Mouse (Mus musculus) ZHBTc4 (cell line): ENCODE data around the gene Gm14295.
"Not testable (repeated sequence)": the region's sequence is repeated elsewhere in the genome, so short reads cannot be mapped to it uniquely, and the experiment has no call there.

Experiments
- DNase-seq: peaks from one replicate; pipeline ENCODE4 v3.0.0-alpha.2; 2011; ENCODE audit warnings: low read depth, low spot score

Gene Gm14295

GRCm38 (mm10) chr2:176798312-176798711, at the start of gene Gm14295:
TSS of gene Gm14295 (plus strand) at chr2:176798612.
- not testable (repeated sequence) for DNase-seq

DNA sequence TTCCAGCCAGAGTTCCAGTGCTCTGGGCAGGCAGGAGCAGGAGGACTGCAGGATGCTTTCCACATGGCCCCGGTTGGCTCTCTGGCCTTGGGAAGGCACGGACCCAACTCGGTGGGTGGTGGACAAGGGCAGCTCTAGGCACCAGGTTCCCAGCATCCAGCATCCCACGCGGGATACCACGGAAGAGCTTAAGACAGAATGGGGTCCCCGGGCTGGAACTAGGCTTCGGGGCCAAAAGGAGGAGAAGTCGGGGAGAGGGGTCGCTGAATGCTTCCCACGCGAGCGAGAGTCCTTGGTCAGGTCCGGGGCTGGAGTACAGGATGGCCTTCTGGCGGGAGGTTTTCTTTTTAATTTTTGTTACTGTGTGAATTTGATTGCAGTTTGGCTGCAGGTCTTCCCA, 373 bp downstream of the Gm14295 start:
- not testable (repeated sequence) for DNase-seq

DNA sequence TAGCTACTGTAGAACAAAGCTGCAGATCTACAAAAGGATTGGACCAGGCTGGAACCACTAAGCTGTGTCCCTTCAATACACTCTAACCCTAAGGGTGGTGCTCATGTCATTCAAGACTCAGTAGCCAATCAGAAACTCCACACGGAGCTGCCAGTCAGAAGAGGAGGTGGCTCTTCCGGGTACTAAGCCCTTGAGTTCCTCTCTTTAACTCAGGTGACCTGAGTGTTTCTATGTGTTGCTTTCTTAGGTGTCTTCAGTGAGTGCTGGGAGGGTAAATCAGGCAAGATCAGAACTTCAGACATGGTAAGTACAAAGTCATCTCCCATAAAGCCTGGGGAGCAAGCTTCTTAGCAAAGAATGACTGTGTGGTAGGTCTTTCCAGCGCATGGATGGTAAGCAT, 32.4 kb downstream of the Gm14295 start, which contains the start of gene Gm14408:
TSS of gene Gm14408 (plus strand) at position 301 of the 400 bp plus-strand sequence.
- not testable (repeated sequence) for DNase-seq
